18 mouse cellular contexts compared by ENCODE assay signal in genomic region chr15:102780626-102781025, GRCm38 (mm10).
"Had no signal": no experiment of that assay in that cellular context is flagged by ENCODE, and none has a peak within 500 bp of the region (broad histone marks: within the 10 kb centered on the region; RNA-seq: fewer than 3 reads in every experiment).

No protein-coding gene starts in this region.

- H3K9ac ChIP-seq: intestine, embryonic 15.5 days; limb, embryonic 12.5 days; liver, embryonic 13.5 days; liver, postnatal 0 days; lung, embryonic 15.5 days; midbrain, embryonic 15.5 days; neural tube, embryonic 12.5 days; stomach, embryonic 15.5 days had no signal

- H3K9me3 ChIP-seq: intestine, embryonic 15.5 days; limb, embryonic 12.5 days; liver, embryonic 13.5 days; lung, embryonic 15.5 days; megakaryocyte, embryonic 14.5 days; midbrain, embryonic 15.5 days; neural tube, embryonic 12.5 days; stomach, embryonic 15.5 days had no signal

- H3K36me3 ChIP-seq: intestine, embryonic 15.5 days; limb, embryonic 12.5 days; liver, embryonic 13.5 days; lung, embryonic 15.5 days; midbrain, embryonic 15.5 days; neural tube, embryonic 12.5 days; stomach, embryonic 15.5 days had no signal

- H3K4me2 ChIP-seq: intestine, embryonic 15.5 days; limb, embryonic 12.5 days; liver, embryonic 13.5 days; lung, embryonic 15.5 days; midbrain, embryonic 11.5 days; midbrain, embryonic 15.5 days; neural tube, embryonic 12.5 days; stomach, embryonic 15.5 days had no signal

- DNase-seq: liver; liver, embryonic 13.5 days; liver, postnatal 0 days; lung, postnatal 14 days; retina, postnatal 1 day; right cerebral cortex, postnatal 4 days; spleen, adult 18-20 months; thymus, adult 18-20 months; thymus, postnatal 14 days had no signal

- H3K27ac ChIP-seq: intestine, embryonic 15.5 days; limb, embryonic 12.5 days; liver, embryonic 13.5 days; lung, embryonic 15.5 days; macrophage; midbrain, embryonic 15.5 days; neural tube, embryonic 12.5 days; stomach, embryonic 15.5 days had no signal

- H3K4me1 ChIP-seq: liver, embryonic 13.5 days; lung, embryonic 15.5 days; megakaryocyte, embryonic 14.5 days had no signal

- H3K4me3 ChIP-seq: intestine, embryonic 15.5 days; limb, embryonic 12.5 days; liver, embryonic 13.5 days; lung, embryonic 15.5 days; megakaryocyte, embryonic 14.5 days; midbrain, embryonic 15.5 days; neural tube, embryonic 12.5 days; stomach, embryonic 15.5 days had no signal

- ATAC-seq: intestine, embryonic 15.5 days; liver, postnatal 0 days; midbrain, embryonic 15.5 days had no signal

- H3K27me3 ChIP-seq: midbrain, embryonic 15.5 days; stomach, embryonic 15.5 days had no signal
